Mouse (Mus musculus): ENCODE measurements around the gene Isg20l2. TPM values are rescaled to one million over a fixed set of nuclear protein-coding genes. Genes with fewer than 3 reads are reported as not detected.

Isg20l2 gene
- polyA plus RNA-seq (2021; fragmentation: Nextera tagmentation) = 3.4 and 3.7 TPM in 2 replicates
- long read RNA-seq, experiment 1, transcript Isg20l2-201 (4 exons, 2,893 nt) = major isoform, 6 of 9 reads
- long read RNA-seq, experiment 1, partial matches to known transcripts = 3 of 9 reads
- long read RNA-seq, experiment 1, other reads (novel, unspliced or antisense) = 0 of 9 reads
- long read RNA-seq, experiment 2, transcript Isg20l2-201 (4 exons, 2,893 nt) = major isoform, 31 of 46 reads
- long read RNA-seq, experiment 2, partial matches to known transcripts = 12 of 46 reads
- long read RNA-seq, experiment 2, other reads (novel, unspliced or antisense) = 3 of 46 reads

GRCm38 (mm10) chr3:87930078-87930795 is at the start of gene Isg20l2, which contains the start of gene Rrnad1:
Isg20l2 (plus strand) TSS chr3:87930314.
Rrnad1 (minus strand) TSS chr3:87930717.

GRCm38 (mm10) chr3:87885281-87886003 is 44.7 kb upstream of the Isg20l2 start, which contains the start of gene Prcc:
Prcc (minus strand) TSS chr3:87885608.

GRCm38 (mm10) chr3:87905880-87906485 is 24.1 kb upstream of the Isg20l2 start, which contains the start of gene Hdgf:
Hdgf (plus strand) TSS chr3:87906321.

GRCm38 (mm10) chr3:87919336-87920108 is 10.6 kb upstream of the Isg20l2 start, which contains the start of gene Mrpl24:
Mrpl24 (plus strand) TSS chr3:87919506.

GRCm38 (mm10) chr3:87948378-87949265 is 18.5 kb downstream of the Isg20l2 start, which contains the start of gene Crabp2:
Crabp2 (plus strand) TSS chr3:87948666.

GRCm38 (mm10) chr3:87970939-87971488 is 40.9 kb downstream of the Isg20l2 start, which contains the start of gene Nes:
Nes (plus strand) TSS chr3:87971078.

Other genes with a start within 250 kb of the Isg20l2 start
- 0.46 and 0.98 TPM in 2 replicates for gene Lrrc71, start 181.7 kb upstream of the Isg20l2 start, polyA plus RNA-seq (2021; fragmentation: Nextera tagmentation)
- 0.18 and 0.49 TPM in 2 replicates for gene Ntrk1, start 135.2 kb upstream of the Isg20l2 start, polyA plus RNA-seq (2021; fragmentation: Nextera tagmentation)
- 0.15 TPM in 1 of 2 replicates, not detected in the other for gene Insrr, start 133.4 kb upstream of the Isg20l2 start, polyA plus RNA-seq (2021; fragmentation: Nextera tagmentation)
- 2.2 and 3.1 TPM in 2 replicates for gene Pear1, start 106.0 kb upstream of the Isg20l2 start, polyA plus RNA-seq (2021; fragmentation: Nextera tagmentation)
- 0.08 TPM in 1 of 2 replicates, not detected in the other for gene Sh2d2a, start 83.6 kb upstream of the Isg20l2 start, polyA plus RNA-seq (2021; fragmentation: Nextera tagmentation)
- 2.4 and 2.7 TPM in 2 replicates for gene Prcc, start 44.7 kb upstream of the Isg20l2 start, polyA plus RNA-seq (2021; fragmentation: Nextera tagmentation)
- 90.1 and 97.6 TPM in 2 replicates for gene Hdgf, start 24.0 kb upstream of the Isg20l2 start, polyA plus RNA-seq (2021; fragmentation: Nextera tagmentation)
- 77.3 and 83.4 TPM in 2 replicates for gene Mrpl24, start 10.8 kb upstream of the Isg20l2 start, polyA plus RNA-seq (2021; fragmentation: Nextera tagmentation)
- 8.3 and 10.7 TPM in 2 replicates for gene Rrnad1, start 403 bp downstream of the Isg20l2 start, polyA plus RNA-seq (2021; fragmentation: Nextera tagmentation)
- gene Crabp2, start 18.4 kb downstream of the Isg20l2 start, polyA plus RNA-seq (2021; fragmentation: Nextera tagmentation) = 2.6 and 10.6 TPM in 2 replicates
- gene Nes, start 40.8 kb downstream of the Isg20l2 start, polyA plus RNA-seq (2021; fragmentation: Nextera tagmentation) = 1.4 and 2.2 TPM in 2 replicates
- 185 and 220 TPM in 2 replicates for gene Bcan, start 69.9 kb downstream of the Isg20l2 start, polyA plus RNA-seq (2021; fragmentation: Nextera tagmentation)
- 12.8 and 16.0 TPM in 2 replicates for gene Hapln2, start 97.3 kb downstream of the Isg20l2 start, polyA plus RNA-seq (2021; fragmentation: Nextera tagmentation)
- 18.0 and 18.5 TPM in 2 replicates for gene Gpatch4, start 112.8 kb downstream of the Isg20l2 start, polyA plus RNA-seq (2021; fragmentation: Nextera tagmentation)
- 237 TPM in 2 replicates for gene Naxe, start 128.2 kb downstream of the Isg20l2 start, polyA plus RNA-seq (2021; fragmentation: Nextera tagmentation)
- not detected in 2 replicates for gene Ttc24, start 148.0 kb downstream of the Isg20l2 start, polyA plus RNA-seq (2021; fragmentation: Nextera tagmentation)
- gene Iqgap3, start 151.7 kb downstream of the Isg20l2 start, polyA plus RNA-seq (2021; fragmentation: Nextera tagmentation) = 0.15 and 0.16 TPM in 2 replicates
- 62.2 and 79.5 TPM in 2 replicates for gene Mef2d, start 212.1 kb downstream of the Isg20l2 start, polyA plus RNA-seq (2021; fragmentation: Nextera tagmentation)

All from layer of hippocampus, adult 6 months (tissue).